8 mouse cellular contexts compared by ENCODE assay signal in the genomic region with DNA sequence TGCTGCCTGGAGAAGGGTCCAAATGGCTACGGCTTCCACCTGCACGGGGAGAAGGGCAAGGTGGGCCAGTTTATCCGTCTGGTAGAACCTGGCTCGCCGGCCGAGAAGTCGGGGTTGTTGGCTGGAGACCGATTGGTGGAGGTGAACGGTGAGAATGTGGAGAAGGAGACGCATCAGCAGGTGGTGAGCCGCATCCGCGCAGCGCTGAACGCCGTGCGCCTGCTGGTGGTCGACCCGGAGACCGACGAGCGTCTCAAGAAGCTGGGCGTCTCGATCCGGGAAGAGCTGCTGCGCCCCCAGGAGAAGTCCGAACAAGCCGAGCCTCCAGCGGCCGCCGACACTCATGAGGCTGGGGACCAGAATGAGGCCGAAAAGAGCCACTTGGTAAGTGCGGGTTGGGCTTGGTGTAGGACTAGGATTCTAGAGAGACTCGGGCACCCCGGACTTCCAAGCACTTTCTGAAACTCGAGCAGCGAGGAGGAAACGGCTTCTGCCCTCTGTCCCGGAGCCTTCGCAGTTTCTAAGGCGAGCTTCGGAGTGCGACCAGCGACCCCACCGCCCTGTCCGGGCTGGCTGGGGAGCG. TPM values are rescaled to one million over a fixed set of nuclear protein-coding genes. Genes with fewer than 3 reads are reported as not detected.
DNase-seq lines count a peak whose midpoint lies in the region; ATAC-seq and TF ChIP-seq lines count a peak whose summit lies in the region.

No protein-coding gene starts in this region.

- H3K27ac ChIP-seq in left cerebral cortex, adult 2 months, result peak overlapping the region; percentile 62; the same call in 1 of the 2 replicates
- H3K27ac ChIP-seq in heart, embryonic 14.5 days (replicated peaks in 1 of 2; ENCODE audit: control insufficient read depth in 1 of 2, insufficient read depth in 1 of 2, low read depth in 2 of 2, low read length in 2 of 2), result no peak overlapping the region
- H3K27ac ChIP-seq in limb, embryonic 11.5 days (replicated peaks; ENCODE audit: low read depth, low read length), result no peak overlapping the region
- H3K27ac ChIP-seq in midbrain, embryonic 14.5 days (replicated peaks; ENCODE audit: low read depth, low read length), result no peak overlapping the region

- no peak for ATAC-seq in heart, embryonic 14.5 days (ENCODE audit: insufficient number of reproducible peaks, insufficient read depth, low FRiP score, low read depth)
- ATAC-seq in limb, embryonic 11.5 days (ENCODE audit: insufficient number of reproducible peaks, low FRiP score, low TSS enrichment, low read depth), result no peak
- 0 out of 2 replicates have a peak, but pooled peaks have one; percentile 21 for ATAC-seq in midbrain, embryonic 14.5 days (ENCODE audit: low FRiP score, low TSS enrichment)
- ATAC-seq in inflammation-experienced regulatory T-cells, adult 6 months, result no peak

- H3K4me2 ChIP-seq in heart, embryonic 14.5 days (ENCODE audit: low read length), result peak overlapping the region; percentile 93
- peak overlapping the region; percentile 74 for H3K4me2 ChIP-seq in limb, embryonic 11.5 days (ENCODE audit: low read depth, severe bottlenecking)
- peak overlapping the region; percentile 70 for H3K4me2 ChIP-seq in midbrain, embryonic 14.5 days (ENCODE audit: low read length)

- no peak for DNase-seq in left cerebral cortex, adult 2 months (ENCODE audit: extremely low spot score in 1 of 2, low spot score in 2 of 2)
- DNase-seq in left cerebral cortex, postnatal 25 days (ENCODE audit: low spot score in 2 of 2), result no peak
- DNase-seq in adrenal gland, postnatal 36 days, result peak; percentile 39 to 50
- peak; percentile 66 for DNase-seq in limb, embryonic 11.5 days (ENCODE audit: low spot score)
- peak; percentile 76 for DNase-seq in midbrain, embryonic 14.5 days
- DNase-seq in layer of hippocampus, postnatal 14 days (ENCODE audit: low spot score in 2 of 2), result no peak

- peaks cover 12% of the 10 kb centered on the region; the same call in 1 of the 2 replicates for H3K27me3 ChIP-seq in heart, embryonic 14.5 days (ENCODE audit: control insufficient read depth, insufficient read depth, low read length)
- H3K27me3 ChIP-seq in limb, embryonic 11.5 days (ENCODE audit: control insufficient read depth, insufficient read depth, low read length), result peaks cover 18% of the 10 kb centered on the region
- H3K27me3 ChIP-seq in midbrain, embryonic 14.5 days (ENCODE audit: control insufficient read depth, insufficient read depth, low read length), result peaks cover 44% of the 10 kb centered on the region

- no peaks in the 10 kb centered on the region for H3K9me3 ChIP-seq in heart, embryonic 14.5 days (ENCODE audit: control insufficient read depth, low read length)
- no peaks in the 10 kb centered on the region for H3K9me3 ChIP-seq in limb, embryonic 11.5 days (ENCODE audit: control insufficient read depth, low read length)
- no peaks in the 10 kb centered on the region for H3K9me3 ChIP-seq in midbrain, embryonic 14.5 days (ENCODE audit: control insufficient read depth, low read length)

- TF ChIP-seq CTCF in left cerebral cortex, adult 2 months (IDR thresholded peaks at IDR 0.05), result no peak; the same call in none of the 2 replicates

- peak overlapping the region; percentile 59 for H3K4me3 ChIP-seq in left cerebral cortex, adult 2 months
- H3K4me3 ChIP-seq in heart, embryonic 14.5 days (ENCODE audit: control insufficient read depth in 1 of 2, insufficient read depth in 1 of 2, low read depth in 1 of 2, low read length in 2 of 2), result peak overlapping the region; percentile 62 to 78
- peak overlapping the region; percentile 47 for H3K4me3 ChIP-seq in limb, embryonic 11.5 days (ENCODE audit: low read depth, low read length)
- H3K4me3 ChIP-seq in midbrain, embryonic 14.5 days (replicated peaks; ENCODE audit: low read depth, low read length), result peak overlapping the region; percentile 48

- H3K4me1 ChIP-seq in heart, embryonic 14.5 days (ENCODE audit: control insufficient read depth in 2 of 2, insufficient read depth in 2 of 2, low read length in 2 of 2), result peaks cover 8 to 31% of the 10 kb centered on the region in 2 experiments
- peaks cover 13% of the 10 kb centered on the region for H3K4me1 ChIP-seq in limb, embryonic 11.5 days (ENCODE audit: control insufficient read depth, insufficient read depth, low read length)
- H3K4me1 ChIP-seq in midbrain, embryonic 14.5 days (ENCODE audit: control insufficient read depth, insufficient read depth, low read length), result peaks cover 14% of the 10 kb centered on the region

- no peaks in the 10 kb centered on the region for H3K36me3 ChIP-seq in heart, embryonic 14.5 days (ENCODE audit: control insufficient read depth, insufficient read depth, low read length)
- no peaks in the 10 kb centered on the region for H3K36me3 ChIP-seq in limb, embryonic 11.5 days (ENCODE audit: control insufficient read depth, insufficient read depth, low read length)
- H3K36me3 ChIP-seq in midbrain, embryonic 14.5 days (ENCODE audit: control insufficient read depth, insufficient read depth, low read length), result no peaks in the 10 kb centered on the region

- intact Hi-C loops in left cerebral cortex, adult 2 months (cut with DNase I), result loop anchor here (1.0 kb wide), 1 partner anchor 69 kb away; no protein-coding TSS in a partner anchor
- intact Hi-C loops in left cerebral cortex, postnatal 25 days (cut with DNase I), result loop anchor here (2.0 kb wide), 1 partner anchor 13 kb away; no protein-coding TSS in a partner anchor

- H3K9ac ChIP-seq in heart, embryonic 14.5 days (ENCODE audit: low read length), result peak overlapping the region; percentile 64
- 0 out of 2 replicates have a peak overlapping the region, but pooled peaks have one; percentile 8 for H3K9ac ChIP-seq in limb, embryonic 11.5 days (ENCODE audit: low read length)
- peak overlapping the region; percentile 45 for H3K9ac ChIP-seq in midbrain, embryonic 14.5 days (replicated peaks; ENCODE audit: low read length)

- WGBS in heart, embryonic 14.5 days, result under 1% methylated on average over 47 of the region's 47 CpGs
- WGBS in limb, embryonic 11.5 days, result 0% methylated on average over 47 of the region's 47 CpGs
- WGBS in midbrain, embryonic 14.5 days, result under 1% methylated on average over 47 of the region's 47 CpGs

RNA-seq across cellular contexts. Expression of a gene that starts 0.5 kb away (rescaled TPM):
- 10 to 100 TPM; 68.8 to 75.2 TPM for total RNA-seq in left cerebral cortex, adult 2 months (2021)
- total RNA-seq in left cerebral cortex, postnatal 25 days (2021), result 10 to 100 TPM; 79.2 to 86.5 TPM
- total RNA-seq in adrenal gland, postnatal 36 days (2021), result 10 to 100 TPM; 18.1 to 20.3 TPM
- polyA plus RNA-seq in heart, embryonic 14.5 days (2014; fragmentation: Nextera tagmentation; extraction: Ambion mirVana), result 18.0 and 21.9 TPM in 2 replicates
- 24.9 and 29.5 TPM in 2 replicates for polyA plus RNA-seq in limb, embryonic 11.5 days (2014; fragmentation: Nextera tagmentation; extraction: Ambion mirVana)
- 44.3 and 46.6 TPM in 2 replicates for polyA plus RNA-seq in midbrain, embryonic 14.5 days (2014; fragmentation: Nextera tagmentation; extraction: Ambion mirVana)
- 100 to 1,000 TPM; 137 to 172 (median 165) TPM for polyA plus RNA-seq in inflammation-experienced regulatory T-cells, adult 6 months (2017; shearing (Covaris generic))
- 10 to 100 TPM; 79.3 to 82.2 TPM for total RNA-seq in layer of hippocampus, postnatal 14 days (2021)

RNA-seq across cellular contexts. Expression of a gene that starts 23.6 kb away (rescaled TPM):
- total RNA-seq in left cerebral cortex, adult 2 months (2021), result 10 to 100 TPM; 16.2 to 16.8 TPM
- total RNA-seq in left cerebral cortex, postnatal 25 days (2021), result 10 to 100 TPM; 15.8 to 18.2 TPM
- 10 to 100 TPM; 19.9 to 23.2 TPM for total RNA-seq in adrenal gland, postnatal 36 days (2021)
- polyA plus RNA-seq in heart, embryonic 14.5 days (2014; fragmentation: Nextera tagmentation; extraction: Ambion mirVana), result 6.5 and 8.4 TPM in 2 replicates
- polyA plus RNA-seq in limb, embryonic 11.5 days (2014; fragmentation: Nextera tagmentation; extraction: Ambion mirVana), result 7.7 and 9.8 TPM in 2 replicates
- 10.9 and 14.9 TPM in 2 replicates for polyA plus RNA-seq in midbrain, embryonic 14.5 days (2014; fragmentation: Nextera tagmentation; extraction: Ambion mirVana)
- polyA plus RNA-seq in inflammation-experienced regulatory T-cells, adult 6 months (2017; shearing (Covaris generic)), result 10 to 100 TPM in 1 of 3 experiments, 1 to 10 TPM in 2; 9.2 to 10.6 (median 9.8) TPM
- total RNA-seq in layer of hippocampus, postnatal 14 days (2021), result 10 to 100 TPM; 15.0 to 21.2 TPM

RNA-seq across cellular contexts. Expression of a gene that starts 24.0 kb away (rescaled TPM):
- total RNA-seq in left cerebral cortex, adult 2 months (2021), result 10 to 100 TPM; 23.1 to 25.6 TPM
- 10 to 100 TPM; 20.1 to 22.3 TPM for total RNA-seq in left cerebral cortex, postnatal 25 days (2021)
- total RNA-seq in adrenal gland, postnatal 36 days (2021), result 10 to 100 TPM; 26.7 to 29.4 TPM
- polyA plus RNA-seq in heart, embryonic 14.5 days (2014; fragmentation: Nextera tagmentation; extraction: Ambion mirVana), result 16.5 and 16.6 TPM in 2 replicates
- 17.1 and 21.0 TPM in 2 replicates for polyA plus RNA-seq in limb, embryonic 11.5 days (2014; fragmentation: Nextera tagmentation; extraction: Ambion mirVana)
- polyA plus RNA-seq in midbrain, embryonic 14.5 days (2014; fragmentation: Nextera tagmentation; extraction: Ambion mirVana), result 17.4 and 21.2 TPM in 2 replicates
- 10 to 100 TPM; 14.2 to 21.0 (median 15.1) TPM for polyA plus RNA-seq in inflammation-experienced regulatory T-cells, adult 6 months (2017; shearing (Covaris generic))
- 10 to 100 TPM; 19.3 to 19.9 TPM for total RNA-seq in layer of hippocampus, postnatal 14 days (2021)

RNA-seq across cellular contexts. Expression of a gene that starts 29.9 kb away (rescaled TPM):
- total RNA-seq in left cerebral cortex, adult 2 months (2021), result under 1 TPM in 1 of 2 experiments, not detected in 1; 0.58 TPM
- total RNA-seq in left cerebral cortex, postnatal 25 days (2021), result under 1 TPM; 0.16 to 0.41 TPM
- total RNA-seq in adrenal gland, postnatal 36 days (2021), result 1 to 10 TPM in 1 of 2 experiments, under 1 TPM in 1; 0.69 to 1.0 TPM
- polyA plus RNA-seq in heart, embryonic 14.5 days (2014; fragmentation: Nextera tagmentation; extraction: Ambion mirVana), result 0.22 and 0.61 TPM in 2 replicates
- 0.19 TPM in 1 of 2 replicates, not detected in the other for polyA plus RNA-seq in limb, embryonic 11.5 days (2014; fragmentation: Nextera tagmentation; extraction: Ambion mirVana)
- polyA plus RNA-seq in midbrain, embryonic 14.5 days (2014; fragmentation: Nextera tagmentation; extraction: Ambion mirVana), result not detected in 2 replicates
- 1 to 10 TPM; 1.4 to 1.6 (median 1.5) TPM for polyA plus RNA-seq in inflammation-experienced regulatory T-cells, adult 6 months (2017; shearing (Covaris generic))
- total RNA-seq in layer of hippocampus, postnatal 14 days (2021), result under 1 TPM; 0.35 to 0.76 TPM

Comparison
In these comparisons a context has a peak if more than half of its experiments do, and no peak if none do; other contexts are left out.
1. DNase-seq: peak in adrenal gland, postnatal 36 days (2 of 2), limb, embryonic 11.5 days (single experiment) and midbrain, embryonic 14.5 days (single experiment); none in left cerebral cortex, adult 2 months (0 of 2), left cerebral cortex, postnatal 25 days (0 of 2) and layer of hippocampus, postnatal 14 days (0 of 2).
2. H3K9ac ChIP-seq: peak in every context shown above with its lines; median percentile 64 in heart, embryonic 14.5 days; 45 in midbrain, embryonic 14.5 days; 8 in limb, embryonic 11.5 days.
3. Peak in every context shown above with its lines, with median percentiles within 50 percentile points of each other: H3K4me3 ChIP-seq and H3K4me2 ChIP-seq.